Mouse (Mus musculus) embryonic facial prominence, embryonic 14.5 days (tissue): ENCODE data around the gene Ccdc137. TPM values are rescaled to one million over a fixed set of nuclear protein-coding genes. Genes with fewer than 3 reads are reported as not detected.
A peak's percentile ranks its signal among the peaks of the same experiment; 100 is the strongest.

ENCODE experiments used
- ATAC-seq: fragments of 200-750 bp; cut with Nextera tagmentation; 2 replicates; pipeline ENCODE4 v1.8.0; 2017; ENCODE audit warnings: low read depth, moderate number of reproducible peaks, moderate TSS enrichment
- DNase-seq: peaks from one replicate; pipeline ENCODE4 v3.0.0-alpha.2; 2015; ENCODE audit warnings: low spot score
- H3K27ac ChIP-seq: fragments of 300-500 bp; sonication (generic); replicated peaks from 2 replicates; pipeline ENCODE4 v1.5.1; 2014; ENCODE audit warnings: low read depth, mild to moderate bottlenecking, low read length, moderate library complexity
- H3K27me3 ChIP-seq: fragments of 300-500 bp; sonication (generic); replicated peaks from 2 replicates; pipeline ENCODE4 v1.6.1; 2014; ENCODE audit warnings: low read length; ENCODE audit not compliant: control insufficient read depth, insufficient read depth
- H3K36me3 ChIP-seq: fragments of 300-500 bp; sonication (generic); 2 replicates; pipeline ENCODE4 v1.6.1; 2014; ENCODE audit warnings: low read length, mixed read lengths; ENCODE audit not compliant: control insufficient read depth, insufficient read depth
- H3K4me1 ChIP-seq: fragments of 300-500 bp; sonication (generic); 2 replicates; pipeline ENCODE4 v1.6.1; 2014; ENCODE audit warnings: antibody characterized with exemption, low read length; ENCODE audit not compliant: control insufficient read depth, insufficient read depth
- H3K4me2 ChIP-seq: fragments of 300-500 bp; sonication (generic); 2 replicates; pipeline ENCODE4 v1.6.1; 2014; ENCODE audit warnings: low read depth, mild to moderate bottlenecking, low read length, moderate library complexity, mixed read lengths
- H3K4me3 ChIP-seq: fragments of 300-500 bp; sonication (generic); 2 replicates; pipeline ENCODE4 v1.5.1; 2014; ENCODE audit warnings: low read depth, mild to moderate bottlenecking, low read length
- H3K9ac ChIP-seq: fragments of 300-500 bp; sonication (generic); 2 replicates; pipeline ENCODE4 v1.6.1; 2014; ENCODE audit warnings: low read depth, mild to moderate bottlenecking, low read length, moderate library complexity, mixed read lengths
- H3K9me3 ChIP-seq: fragments of 300-500 bp; sonication (generic); 2 replicates; pipeline ENCODE4 v1.6.1; 2016; ENCODE audit warnings: low read length; ENCODE audit not compliant: control insufficient read depth
- WGBS: fragments of 180-500 bp; shearing (Covaris S2); extraction: QIAGEN DNeasy Blood & Tissue Kit; methylation state at CpG from one replicate; pipeline ENCODE4 v1.1.7; 2014; 5-methylcytosine and 5-hydroxymethylcytosine counted together
- polyA plus RNA-seq: library from polyadenylated mRNA; unstranded; fragments of >200 nt; fragmentation: Nextera tagmentation; extraction: Ambion mirVana; gene quantifications from 2 replicates; pipeline ENCODE4 v1.2.1, GENCODE M21; 2014

Ccdc137 gene
- polyA plus RNA-seq, 1 experiment from 2014 or later = 27.9 TPM

DNA sequence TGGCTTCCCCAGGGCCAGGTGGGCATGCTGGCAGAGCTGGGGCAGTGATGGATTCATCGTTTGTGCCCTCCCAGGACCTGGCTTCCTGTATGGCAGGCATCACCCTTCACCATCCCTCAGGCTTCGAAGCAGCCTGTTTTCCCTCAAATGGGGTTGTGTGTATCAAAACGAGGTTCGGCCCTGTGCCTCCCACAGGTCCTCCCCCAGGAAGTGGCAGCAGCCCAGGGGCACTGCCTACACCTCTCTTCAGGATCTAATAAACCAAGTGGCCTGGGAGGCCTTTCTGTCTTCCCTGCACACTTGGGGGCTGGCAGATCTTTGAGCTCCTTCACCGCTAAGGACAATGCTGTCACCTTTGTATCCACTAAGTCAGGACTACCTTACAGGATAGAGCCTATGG is 41.0 kb downstream of the Ccdc137 start:
- no peaks in the 10 kb centered on the region for H3K27me3 ChIP-seq
- H3K4me3 ChIP-seq = no peak overlapping the region
- H3K27ac ChIP-seq = no peak overlapping the region
- H3K36me3 ChIP-seq = peaks cover 46% of the 10 kb centered on the region
- no peak for ATAC-seq
- no peaks in the 10 kb centered on the region for H3K9me3 ChIP-seq
- H3K4me2 ChIP-seq = no peak overlapping the region
- WGBS = 91% methylated on average over 5 of the region's 5 CpGs
- no peak for DNase-seq
- H3K9ac ChIP-seq = 0 out of 2 replicates have a peak overlapping the region, but pooled peaks have one; percentile 25
- no peaks in the 10 kb centered on the region for H3K4me1 ChIP-seq

DNA sequence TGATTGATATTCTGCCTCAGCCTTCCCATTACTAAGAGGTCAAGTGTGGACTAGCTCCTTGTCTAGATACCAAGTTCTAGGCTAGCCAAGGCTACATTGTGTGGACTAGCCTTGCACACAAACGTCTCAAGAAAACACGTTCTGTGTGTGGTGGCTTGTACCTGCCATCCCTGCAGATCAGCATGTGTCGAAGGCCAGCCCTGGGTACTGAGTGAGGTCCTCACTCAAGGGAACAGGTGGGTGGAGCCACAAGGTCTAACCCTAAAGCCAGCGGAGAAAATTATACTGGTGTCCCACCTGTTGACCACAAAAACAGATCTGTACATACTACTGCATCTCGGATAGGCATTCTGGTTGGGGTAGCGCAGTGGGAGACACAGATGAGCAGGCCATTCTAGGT is 42.0 kb downstream of the Ccdc137 start:
- H3K9me3 ChIP-seq = no peaks in the 10 kb centered on the region
- H3K27ac ChIP-seq = no peak overlapping the region
- H3K9ac ChIP-seq = no peak overlapping the region
- H3K36me3 ChIP-seq = peaks cover 38% of the 10 kb centered on the region
- no peak for ATAC-seq
- no peak overlapping the region for H3K4me3 ChIP-seq
- no peak overlapping the region for H3K4me2 ChIP-seq
- H3K27me3 ChIP-seq = no peaks in the 10 kb centered on the region
- 78% methylated on average over 6 of the region's 6 CpGs for WGBS
- H3K4me1 ChIP-seq = no peaks in the 10 kb centered on the region
- no peak for DNase-seq

DNA sequence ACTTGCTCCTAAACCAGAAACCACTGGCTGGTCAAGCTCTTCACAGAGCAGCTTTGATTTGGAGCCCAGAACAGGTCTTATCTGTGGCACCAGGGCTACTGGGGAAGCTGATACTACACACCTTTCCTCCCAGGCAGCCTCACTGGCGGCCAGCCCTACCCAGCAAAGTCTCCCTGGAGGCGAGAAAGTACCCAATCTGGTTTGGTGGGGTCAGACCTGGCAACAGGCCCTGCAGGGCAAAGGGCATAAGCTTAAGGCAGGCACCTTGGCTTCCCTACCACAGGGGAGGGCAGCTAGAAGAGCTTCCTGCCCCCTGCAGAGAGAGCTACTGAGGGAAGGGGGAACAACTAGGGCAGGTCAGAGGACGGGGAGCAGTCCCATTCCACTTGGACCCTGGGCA is 42.4 kb downstream of the Ccdc137 start:
- H3K27me3 ChIP-seq = no peaks in the 10 kb centered on the region
- H3K9me3 ChIP-seq = no peaks in the 10 kb centered on the region
- WGBS = 29% methylated on average over 3 of the region's 3 CpGs
- no peak overlapping the region for H3K4me2 ChIP-seq
- no peak overlapping the region for H3K4me3 ChIP-seq
- no peak for DNase-seq
- peak overlapping the region; percentile 31; the same call in 1 of the 2 replicates for H3K9ac ChIP-seq
- ATAC-seq = peak; percentile 24; the same call in 1 of the 2 replicates
- no peak overlapping the region for H3K27ac ChIP-seq
- H3K4me1 ChIP-seq = no peaks in the 10 kb centered on the region
- H3K36me3 ChIP-seq = peaks cover 33% of the 10 kb centered on the region

DNA sequence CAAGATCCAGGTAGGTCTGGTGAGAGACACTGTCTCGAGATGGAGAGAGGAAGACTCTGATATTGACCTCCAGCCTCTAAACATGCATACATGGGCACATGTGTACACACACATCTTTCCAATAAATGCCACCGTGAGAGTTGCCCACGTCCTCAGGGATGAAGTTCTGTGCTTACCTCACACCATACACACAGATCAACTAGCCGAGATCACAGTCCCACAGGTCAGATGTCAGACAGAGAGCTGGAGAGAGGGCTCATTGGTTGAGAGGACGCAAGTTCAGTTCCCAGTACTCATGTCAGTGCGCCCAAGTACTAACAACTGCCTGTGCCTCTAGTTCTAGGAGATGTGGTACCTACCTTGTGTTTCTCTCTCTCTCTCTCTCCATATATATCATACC is 43.1 kb downstream of the Ccdc137 start:
- Histone ChIP-seq H3K36me3 (peaks cover 27% of the 10 kb centered on the region), H3K27me3 (no peaks in the 10 kb centered on the region), H3K27ac (no peak overlapping the region), H3K4me3 (no peak overlapping the region), H3K9me3 (no peaks in the 10 kb centered on the region), H3K4me2 (no peak overlapping the region), H3K4me1 (no peaks in the 10 kb centered on the region), H3K9ac (no peak overlapping the region)
- no peak for ATAC-seq
- WGBS = 55% methylated on average over 6 of the region's 6 CpGs
- DNase-seq = no peak

- Histone ChIP-seq H3K36me3 (peaks cover 21% of the 10 kb centered on the region), H3K4me3 (no peak overlapping the region), H3K27me3 (no peaks in the 10 kb centered on the region), H3K9me3 (no peaks in the 10 kb centered on the region), H3K4me1 (no peaks in the 10 kb centered on the region), H3K27ac (no peak overlapping the region), H3K9ac (no peak overlapping the region), H3K4me2 (no peak overlapping the region)
- DNase-seq = no peak
- WGBS = 88% methylated on average over 4 of the region's 4 CpGs
- no peak for ATAC-seq
Measured at GRCm38 (mm10) chr11:120501701-120502100, 43.8 kb downstream of the Ccdc137 start.

GRCm38 (mm10) chr11:120505661-120506060 is 47.7 kb downstream of the Ccdc137 start:
- 76% methylated on average over 3 of the region's 3 CpGs for WGBS
- H3K4me3 ChIP-seq = no peak overlapping the region
- DNase-seq (no peak), ATAC-seq (no peak)
- H3K27ac ChIP-seq = no peak overlapping the region
- H3K36me3 ChIP-seq = no peaks in the 10 kb centered on the region
- H3K9me3 ChIP-seq = no peaks in the 10 kb centered on the region
- H3K27me3 ChIP-seq = no peaks in the 10 kb centered on the region
- H3K4me2 ChIP-seq = no peak overlapping the region
- peaks cover 7% of the 10 kb centered on the region for H3K4me1 ChIP-seq
- H3K9ac ChIP-seq = no peak overlapping the region

GRCm38 (mm10) chr11:120506899-120507298 is 49.0 kb downstream of the Ccdc137 start:
- Histone ChIP-seq H3K36me3 (no peaks in the 10 kb centered on the region), H3K27ac (no peak overlapping the region), H3K9ac (no peak overlapping the region), H3K9me3 (no peaks in the 10 kb centered on the region), H3K27me3 (no peaks in the 10 kb centered on the region), H3K4me3 (no peak overlapping the region), H3K4me1 (peaks cover 9% of the 10 kb centered on the region), H3K4me2 (no peak overlapping the region)
- 60% methylated on average over 4 of the region's 4 CpGs for WGBS
- ATAC-seq = peak; percentile 47; the same call in 1 of the 2 replicates
- peak; percentile 57 for DNase-seq

DNA sequence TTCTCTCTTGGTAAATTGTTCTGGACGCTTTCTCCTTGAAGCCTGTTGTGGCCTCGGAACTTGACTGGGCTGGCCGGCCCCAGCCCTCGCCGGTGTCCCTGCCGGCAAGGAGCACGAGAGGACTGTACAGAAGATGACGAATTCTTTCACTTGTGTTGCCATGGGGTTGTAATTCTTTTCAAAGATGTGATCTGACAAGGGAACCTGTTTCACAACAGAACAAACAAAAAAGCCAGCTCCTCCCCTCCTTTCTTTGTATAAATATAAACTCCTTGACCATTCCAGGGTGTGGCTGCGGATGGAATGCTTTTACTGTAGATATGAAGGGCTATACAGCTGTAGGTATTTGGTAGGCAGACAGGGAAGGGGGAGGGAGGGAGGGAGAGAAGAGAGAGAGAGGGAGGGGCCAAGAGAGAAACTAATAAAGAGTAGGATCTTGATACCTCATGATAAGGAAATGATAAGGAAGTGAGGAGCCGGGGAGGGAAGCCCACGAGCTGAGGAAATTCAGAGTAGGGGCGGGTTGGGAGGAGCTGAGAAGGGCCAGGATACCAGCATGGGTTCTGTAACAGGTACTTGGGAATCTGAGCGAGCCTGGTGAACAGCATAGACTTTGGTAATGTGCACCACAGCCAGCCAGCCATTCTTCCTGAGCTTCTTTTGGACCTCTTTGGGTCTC is 49.8 kb downstream of the Ccdc137 start:
- Histone ChIP-seq H3K4me1 (peaks cover 9% of the 10 kb centered on the region), H3K27me3 (no peaks in the 10 kb centered on the region), H3K36me3 (no peaks in the 10 kb centered on the region), H3K4me2 (no peak overlapping the region), H3K27ac (no peak overlapping the region; the same call in 1 of the 2 replicates), H3K9ac (no peak overlapping the region), H3K4me3 (no peak overlapping the region), H3K9me3 (no peaks in the 10 kb centered on the region)
- WGBS = 74% methylated on average over 13 of the region's 13 CpGs
- DNase-seq (peak; percentile 65), ATAC-seq (peak; percentile 53; the same call in 1 of the 2 replicates)

DNA sequence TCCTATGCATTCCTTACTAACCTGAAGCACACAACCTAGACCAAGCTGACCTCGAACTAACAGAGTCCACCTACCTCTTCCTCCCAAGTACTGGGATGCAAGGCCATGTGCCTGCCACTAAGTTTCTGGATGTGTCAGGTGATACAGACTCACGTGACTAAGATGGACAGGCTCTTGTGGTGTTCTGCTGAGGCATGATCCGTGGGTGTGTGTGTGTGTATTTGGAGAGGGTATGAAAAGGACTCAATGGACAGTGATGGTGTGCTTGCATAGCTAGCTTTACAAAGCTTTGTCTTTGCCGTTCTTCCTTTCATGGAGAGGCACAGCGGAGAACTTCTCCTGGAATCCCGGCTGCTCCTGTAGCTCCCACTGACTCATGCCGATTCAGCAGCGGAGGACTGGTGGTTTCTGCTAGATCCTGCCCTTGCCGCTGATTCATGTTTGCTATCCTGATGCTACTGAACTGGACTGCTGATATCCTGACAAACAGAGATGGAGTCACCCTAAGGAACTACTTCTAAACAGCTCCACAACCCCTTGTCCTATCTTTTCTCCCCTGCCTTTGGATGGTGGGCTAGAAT is 50.5 kb downstream of the Ccdc137 start:
- Histone ChIP-seq H3K4me2 (no peak overlapping the region), H3K27ac (no peak overlapping the region), H3K9me3 (no peaks in the 10 kb centered on the region), H3K4me3 (no peak overlapping the region), H3K4me1 (peaks cover 9% of the 10 kb centered on the region), H3K36me3 (no peaks in the 10 kb centered on the region), H3K27me3 (no peaks in the 10 kb centered on the region), H3K9ac (no peak overlapping the region)
- WGBS = 82% methylated on average over 9 of the region's 9 CpGs
- DNase-seq (no peak), ATAC-seq (no peak)
